Comparison of ENCODE assay signal across 1 mouse cellular context in genomic region chr11:98400816-98401215, GRCm38 (mm10).
TF ChIP-seq lines count a peak whose summit lies in the region.

No protein-coding gene starts in this region.

TF ChIP-seq in myocyte, 11 proteins besides CTCF, POLR2A, EP300 and RAD21 (continued from another document):
- TF ChIP-seq MYOG (IDR thresholded peaks at IDR 0.05; ENCODE audit: control insufficient read depth in 1 of 3, insufficient read depth in 1 of 3, insufficient read length in 2 of 3, low read depth in 2 of 3), result no peak
- TF ChIP-seq TCF3 (IDR thresholded peaks at IDR 0.05; ENCODE audit: insufficient read length, low read depth), result no peak
- no peak for TF ChIP-seq REST (IDR thresholded peaks at IDR 0.05; ENCODE audit: insufficient read depth, insufficient read length)
